Mouse (Mus musculus): Measurements from ENCODE around the gene Bcas1. TPM values are rescaled to one million over a fixed set of nuclear protein-coding genes. Genes with fewer than 3 reads are reported as not detected.

Gene Bcas1
- polyA plus RNA-seq, 1 experiment from 2014 or later = 1.1 TPM

DNA sequence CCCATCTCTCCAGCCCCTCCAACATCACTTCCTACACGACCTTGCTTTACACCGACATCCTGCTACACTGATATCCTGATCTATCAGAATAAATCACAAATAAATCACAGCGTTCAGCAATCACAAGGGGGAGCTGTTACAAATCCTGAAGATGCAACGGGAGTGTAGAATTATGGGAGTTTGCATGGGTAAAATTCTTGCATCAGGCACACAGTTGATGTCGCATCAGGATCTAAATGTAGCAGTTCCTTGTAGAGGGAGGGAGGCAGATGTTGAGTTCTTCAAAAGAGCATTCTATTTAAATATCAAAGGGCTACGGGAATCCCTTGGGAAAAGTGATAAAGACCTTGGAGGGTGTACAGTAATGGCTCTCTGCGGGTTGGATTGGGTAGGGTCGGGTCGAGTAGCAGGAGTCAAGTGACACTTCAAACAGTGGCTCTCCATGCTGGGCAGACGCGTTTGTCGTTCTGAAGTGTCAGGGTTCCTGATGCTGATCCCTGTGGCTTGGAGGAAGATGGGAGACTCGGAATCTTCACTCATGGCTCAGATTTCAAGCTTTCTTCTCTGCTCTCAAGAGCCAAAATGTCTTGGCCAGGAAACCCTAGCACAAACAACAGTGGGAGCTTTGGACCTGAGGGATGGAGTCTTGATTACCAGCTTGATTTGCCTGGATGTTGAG, 16.0 kb downstream of the Bcas1 start:
- ATAC-seq (replicated peaks; ENCODE audit: insufficient number of reproducible peaks, low FRiP score, low TSS enrichment, low read depth) = no peak
- WGBS = 7% methylated on average over 13 of the region's 13 CpGs
- peak; percentile 55 for DNase-seq (ENCODE audit: low spot score)

DNA sequence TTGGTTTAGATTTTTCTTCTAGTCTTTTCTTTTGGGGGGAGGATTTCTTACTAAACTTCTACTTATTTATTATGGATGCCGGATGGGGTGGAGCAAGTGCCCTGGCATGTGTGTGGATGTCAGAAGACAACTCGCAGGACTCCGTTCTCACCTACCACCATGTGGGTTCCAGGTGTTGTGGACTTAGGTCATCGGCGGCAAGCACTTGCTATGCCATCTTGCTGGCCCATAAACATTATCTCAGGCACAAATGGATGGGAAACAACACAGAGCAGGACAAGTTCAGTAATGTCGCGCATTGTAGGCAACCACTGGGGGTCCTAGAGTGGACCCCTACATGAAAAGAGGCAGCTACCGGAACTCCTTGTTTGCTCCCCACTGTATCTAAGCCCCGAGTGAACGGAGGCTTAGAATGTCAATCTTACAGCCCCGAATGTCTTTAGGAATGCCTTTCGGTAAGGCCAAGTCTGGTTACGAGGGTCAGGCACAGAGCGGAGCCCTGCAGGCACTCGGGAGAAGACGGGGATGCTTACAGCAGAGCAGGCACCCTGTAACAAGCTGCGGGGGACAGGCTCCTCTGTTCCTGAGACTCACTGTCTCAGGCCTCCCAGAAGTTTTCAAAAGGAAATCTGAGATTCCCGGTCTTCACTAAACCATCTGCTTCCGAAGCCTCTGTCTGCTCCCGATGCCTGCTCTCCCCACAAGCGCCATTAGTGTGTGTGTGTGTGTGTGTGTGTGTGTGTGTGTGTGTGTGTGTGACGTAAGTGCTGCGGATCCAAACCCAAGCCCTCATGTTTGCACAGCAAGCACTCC, 16.8 kb downstream of the Bcas1 start:
- Histone ChIP-seq H3K27ac (replicated peaks; ENCODE audit: low read depth, low read length) (no peak overlapping the region), H3K4me2 (ENCODE audit: low read depth, low read length) (peak overlapping the region; percentile 45), H3K4me3 (ENCODE audit: low read depth, low read length) (peak overlapping the region; percentile 10), H3K36me3 (replicated peaks; ENCODE audit: control insufficient read depth, insufficient read depth, low read depth, low read length) (no peaks in the 10 kb centered on the region), H3K9me3 (replicated peaks; ENCODE audit: control insufficient read depth, low read length) (no peaks in the 10 kb centered on the region), H3K4me1 (ENCODE audit: control insufficient read depth, insufficient read depth, low read length) (peaks cover 3% of the 10 kb centered on the region; the same call in 1 of the 2 replicates), H3K27me3 (ENCODE audit: control insufficient read depth, insufficient read depth, low read length) (no peaks in the 10 kb centered on the region), H3K9ac (replicated peaks; ENCODE audit: low read length) (peak overlapping the region; percentile 28)
- WGBS = 20% methylated on average over 22 of the region's 23 CpGs
- peak; percentile 45 for DNase-seq (ENCODE audit: low spot score)
- no peak for ATAC-seq (replicated peaks; ENCODE audit: insufficient number of reproducible peaks, low FRiP score, low TSS enrichment, low read depth)

More for the DNA sequence above, 16.0 kb downstream of the Bcas1 start:
- peaks cover 3% of the 10 kb centered on the region; the same call in 1 of the 2 replicates for H3K4me1 ChIP-seq (ENCODE audit: control insufficient read depth, insufficient read depth, low read length)
- no peak overlapping the region for H3K27ac ChIP-seq (replicated peaks; ENCODE audit: low read depth, low read length)
- H3K27me3 ChIP-seq (ENCODE audit: control insufficient read depth, insufficient read depth, low read length) = no peaks in the 10 kb centered on the region
- H3K36me3 ChIP-seq (replicated peaks; ENCODE audit: control insufficient read depth, insufficient read depth, low read depth, low read length) = no peaks in the 10 kb centered on the region
- peak overlapping the region; percentile 10 for H3K4me3 ChIP-seq (ENCODE audit: low read depth, low read length)
- peak overlapping the region; percentile 45 for H3K4me2 ChIP-seq (ENCODE audit: low read depth, low read length)
- peak overlapping the region; percentile 28 for H3K9ac ChIP-seq (replicated peaks; ENCODE audit: low read length)
- no peaks in the 10 kb centered on the region for H3K9me3 ChIP-seq (replicated peaks; ENCODE audit: control insufficient read depth, low read length)

DNA sequence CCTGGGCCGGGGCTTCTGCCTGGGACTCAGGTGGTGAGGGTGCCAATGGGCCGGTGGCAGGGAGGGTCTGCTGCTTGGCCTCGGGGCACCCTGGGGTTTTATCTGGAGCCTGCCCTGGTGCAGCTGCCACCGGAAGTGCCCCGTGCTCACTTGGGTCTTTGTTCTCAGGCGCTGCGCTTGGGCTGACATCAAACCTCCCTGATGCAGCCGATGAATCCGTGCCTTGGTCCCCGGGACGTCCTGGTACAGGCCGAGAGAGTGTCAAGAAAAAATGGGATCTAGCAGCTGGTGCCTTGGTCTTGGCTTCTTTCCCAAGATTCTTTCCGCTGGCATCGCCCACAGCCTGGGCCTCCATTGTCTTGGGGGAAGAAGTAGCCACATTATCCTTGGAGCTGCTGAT, 21.2 kb downstream of the Bcas1 start:
- Histone ChIP-seq H3K27ac (replicated peaks; ENCODE audit: low read depth, low read length) (no peak overlapping the region), H3K9me3 (replicated peaks; ENCODE audit: control insufficient read depth, low read length) (no peaks in the 10 kb centered on the region), H3K36me3 (replicated peaks; ENCODE audit: control insufficient read depth, insufficient read depth, low read depth, low read length) (no peaks in the 10 kb centered on the region), H3K27me3 (ENCODE audit: control insufficient read depth, insufficient read depth, low read length) (no peaks in the 10 kb centered on the region), H3K9ac (replicated peaks; ENCODE audit: low read length) (no peak overlapping the region), H3K4me1 (ENCODE audit: control insufficient read depth, insufficient read depth, low read length) (0 out of 2 replicates have a peak, but pooled peaks cover 2% of the 10 kb centered on the region), H3K4me3 (ENCODE audit: low read depth, low read length) (no peak overlapping the region), H3K4me2 (ENCODE audit: low read depth, low read length) (no peak overlapping the region)
- ATAC-seq (replicated peaks; ENCODE audit: insufficient number of reproducible peaks, low FRiP score, low TSS enrichment, low read depth) (no peak), DNase-seq (ENCODE audit: low spot score) (no peak)
- 55% methylated on average over 14 of the region's 14 CpGs for WGBS

DNA sequence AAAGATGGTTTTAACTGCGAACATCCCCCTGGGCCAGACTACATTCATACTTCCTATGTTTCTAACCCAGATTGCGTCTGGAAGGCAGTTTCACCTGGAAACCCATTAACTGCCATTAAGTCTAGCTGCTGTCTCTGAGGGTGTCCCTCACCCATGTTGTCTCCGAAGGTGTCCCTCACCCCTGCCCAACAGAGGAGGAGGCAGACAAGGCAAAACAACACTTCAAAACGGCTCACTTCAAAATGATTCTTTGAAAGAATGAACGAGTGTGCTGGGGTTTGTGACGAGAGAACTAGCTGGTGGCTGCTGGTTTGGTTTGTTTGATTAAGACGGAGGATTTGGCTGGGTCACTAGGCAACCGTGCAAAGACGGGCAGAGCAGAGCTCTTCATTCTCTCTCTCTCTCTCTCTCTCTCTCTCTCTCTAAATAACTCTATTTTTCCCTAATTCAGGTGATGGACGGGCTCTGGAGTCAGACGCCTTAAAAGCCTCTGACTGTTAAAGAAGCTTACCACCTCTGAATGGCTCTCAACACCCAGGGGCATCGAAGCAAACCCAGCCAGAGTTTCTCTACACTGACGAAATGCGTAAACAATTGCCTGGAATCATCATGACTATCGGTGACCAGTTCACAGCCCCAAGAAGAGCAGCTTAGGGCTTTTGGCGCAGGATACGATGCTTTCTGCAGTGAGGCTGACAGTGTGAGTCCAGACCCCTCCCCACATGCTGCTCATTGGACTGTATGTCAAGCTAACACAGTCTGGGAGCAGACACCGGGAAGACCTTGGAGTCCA, 22.7 kb downstream of the Bcas1 start:
- Histone ChIP-seq H3K4me2 (ENCODE audit: low read depth, low read length) (no peak overlapping the region), H3K9ac (replicated peaks; ENCODE audit: low read length) (no peak overlapping the region), H3K27ac (replicated peaks; ENCODE audit: low read depth, low read length) (no peak overlapping the region), H3K4me1 (ENCODE audit: control insufficient read depth, insufficient read depth, low read length) (no peaks in the 10 kb centered on the region), H3K36me3 (replicated peaks; ENCODE audit: control insufficient read depth, insufficient read depth, low read depth, low read length) (no peaks in the 10 kb centered on the region), H3K9me3 (replicated peaks; ENCODE audit: control insufficient read depth, low read length) (no peaks in the 10 kb centered on the region), H3K27me3 (ENCODE audit: control insufficient read depth, insufficient read depth, low read length) (no peaks in the 10 kb centered on the region), H3K4me3 (ENCODE audit: low read depth, low read length) (no peak overlapping the region)
- DNase-seq (ENCODE audit: low spot score) (peak; percentile 27), ATAC-seq (replicated peaks; ENCODE audit: insufficient number of reproducible peaks, low FRiP score, low TSS enrichment, low read depth) (no peak)
- 30% methylated on average over 18 of the region's 18 CpGs for WGBS

DNA sequence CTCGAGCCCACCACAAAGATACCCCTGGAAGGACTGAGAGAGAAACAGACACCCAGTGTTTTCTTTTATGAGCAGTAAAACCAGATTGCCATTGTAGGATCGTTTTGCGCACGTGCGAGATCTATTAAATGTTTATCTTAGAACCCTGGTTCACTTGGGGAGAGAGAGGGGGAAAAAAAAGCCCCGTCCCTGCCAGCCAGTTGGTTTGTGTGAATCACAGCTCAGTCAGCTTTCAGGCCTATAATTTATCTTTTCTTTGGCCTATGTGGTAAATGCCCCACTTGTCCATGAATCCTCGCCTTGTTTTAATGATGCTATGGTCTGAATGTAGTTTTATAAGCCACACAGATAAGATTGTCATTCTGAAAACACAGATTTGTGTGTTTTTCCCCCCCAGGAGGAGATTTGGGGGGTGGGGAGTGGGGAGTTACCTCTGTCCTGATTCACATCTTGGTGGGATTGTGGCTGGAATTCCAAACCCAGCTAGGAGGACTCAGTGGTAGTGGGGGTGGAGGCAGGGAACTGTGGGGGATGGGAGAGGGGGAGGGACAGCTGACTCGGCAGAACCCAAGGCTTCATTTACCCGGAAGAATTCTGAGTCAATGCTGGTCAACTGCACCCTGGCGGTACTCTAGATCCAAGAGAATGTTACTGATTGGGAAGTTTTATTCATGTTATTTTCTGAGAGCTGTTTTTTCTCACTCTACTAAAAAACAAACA, 23.8 kb downstream of the Bcas1 start:
- WGBS = 40% methylated on average over 10 of the region's 10 CpGs
- Histone ChIP-seq H3K4me1 (ENCODE audit: control insufficient read depth, insufficient read depth, low read length) (no peaks in the 10 kb centered on the region), H3K4me2 (ENCODE audit: low read depth, low read length) (no peak overlapping the region), H3K27me3 (ENCODE audit: control insufficient read depth, insufficient read depth, low read length) (no peaks in the 10 kb centered on the region), H3K4me3 (ENCODE audit: low read depth, low read length) (no peak overlapping the region), H3K9me3 (replicated peaks; ENCODE audit: control insufficient read depth, low read length) (no peaks in the 10 kb centered on the region), H3K27ac (replicated peaks; ENCODE audit: low read depth, low read length) (no peak overlapping the region), H3K9ac (replicated peaks; ENCODE audit: low read length) (no peak overlapping the region), H3K36me3 (replicated peaks; ENCODE audit: control insufficient read depth, insufficient read depth, low read depth, low read length) (no peaks in the 10 kb centered on the region)
- ATAC-seq (replicated peaks; ENCODE audit: insufficient number of reproducible peaks, low FRiP score, low TSS enrichment, low read depth) = no peak
- DNase-seq (ENCODE audit: low spot score) = no peak

DNA sequence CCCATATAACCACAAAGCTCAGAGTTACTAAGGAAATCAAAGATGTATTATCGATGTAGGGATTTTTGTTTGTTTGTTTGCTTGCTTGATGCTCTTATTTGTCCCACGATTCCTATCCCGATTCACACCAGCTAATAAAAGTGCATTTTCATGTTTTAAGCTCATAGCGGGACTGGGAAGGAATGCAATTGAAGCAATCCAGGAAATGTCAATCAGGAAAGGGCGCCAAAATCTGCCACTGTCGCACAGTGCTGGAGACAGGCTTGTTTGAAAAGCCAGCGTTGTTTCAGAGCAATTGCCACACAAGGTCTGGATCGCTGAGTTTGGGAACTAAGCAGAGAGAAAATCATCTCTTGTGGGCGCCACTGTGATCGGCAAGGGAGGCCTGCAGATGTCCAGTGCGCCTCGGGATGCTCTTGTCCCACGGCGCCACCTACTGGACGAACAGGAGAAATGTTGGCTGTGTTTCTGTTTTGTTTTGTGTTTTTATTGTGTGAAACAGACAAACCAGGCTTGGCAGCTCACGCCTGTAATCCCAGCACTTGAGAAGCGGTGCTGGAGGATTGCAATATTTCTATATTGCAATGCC, 26.3 kb downstream of the Bcas1 start:
- peak overlapping the region; percentile 17; the same call in 1 of the 2 replicates for H3K4me3 ChIP-seq (ENCODE audit: low read depth, low read length)
- H3K27ac ChIP-seq (replicated peaks; ENCODE audit: low read depth, low read length) = no peak overlapping the region
- H3K4me2 ChIP-seq (ENCODE audit: low read depth, low read length) = peak overlapping the region; percentile 43
- 0 out of 2 replicates have a peak overlapping the region, but pooled peaks have one; percentile 20 for H3K9ac ChIP-seq (replicated peaks; ENCODE audit: low read length)
- H3K27me3 ChIP-seq (ENCODE audit: control insufficient read depth, insufficient read depth, low read length) = no peaks in the 10 kb centered on the region
- ATAC-seq (replicated peaks; ENCODE audit: insufficient number of reproducible peaks, low FRiP score, low TSS enrichment, low read depth) = peak; percentile 68; the same call in 1 of the 2 replicates
- no peaks in the 10 kb centered on the region for H3K4me1 ChIP-seq (ENCODE audit: control insufficient read depth, insufficient read depth, low read length)
- peak; percentile 87 for DNase-seq (ENCODE audit: low spot score)
- H3K36me3 ChIP-seq (replicated peaks; ENCODE audit: control insufficient read depth, insufficient read depth, low read depth, low read length) = no peaks in the 10 kb centered on the region
- under 1% methylated on average over 17 of the region's 17 CpGs for WGBS
- H3K9me3 ChIP-seq (replicated peaks; ENCODE audit: control insufficient read depth, low read length) = no peaks in the 10 kb centered on the region

DNA sequence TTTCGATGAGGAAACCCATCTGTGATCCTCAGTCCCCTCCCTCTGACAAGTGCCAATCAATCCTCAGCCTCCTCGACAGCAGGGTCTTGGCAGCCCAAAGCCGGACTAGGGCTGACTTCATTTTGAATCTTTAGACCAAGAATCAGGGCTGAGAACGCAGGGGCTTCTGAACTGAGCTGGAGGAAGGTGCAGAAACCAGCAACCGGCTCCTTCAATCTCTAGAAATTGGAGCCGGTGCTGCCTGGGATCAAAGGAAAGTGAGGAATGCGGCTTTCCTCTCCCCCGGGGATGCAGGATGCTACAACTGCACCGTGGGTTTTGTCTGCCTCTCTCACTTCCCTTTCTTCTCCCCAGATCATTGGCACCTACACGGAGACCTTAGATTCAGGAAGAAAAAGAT, 27.0 kb downstream of the Bcas1 start:
- Histone ChIP-seq H3K4me1 (ENCODE audit: control insufficient read depth, insufficient read depth, low read length) (no peaks in the 10 kb centered on the region), H3K4me2 (ENCODE audit: low read depth, low read length) (peak overlapping the region; percentile 34), H3K27ac (replicated peaks; ENCODE audit: low read depth, low read length) (no peak overlapping the region), H3K27me3 (ENCODE audit: control insufficient read depth, insufficient read depth, low read length) (no peaks in the 10 kb centered on the region), H3K9ac (replicated peaks; ENCODE audit: low read length) (peak overlapping the region; percentile 18; the same call in 1 of the 2 replicates), H3K9me3 (replicated peaks; ENCODE audit: control insufficient read depth, low read length) (no peaks in the 10 kb centered on the region), H3K4me3 (ENCODE audit: low read depth, low read length) (no peak overlapping the region), H3K36me3 (replicated peaks; ENCODE audit: control insufficient read depth, insufficient read depth, low read depth, low read length) (no peaks in the 10 kb centered on the region)
- ATAC-seq (replicated peaks; ENCODE audit: insufficient number of reproducible peaks, low FRiP score, low TSS enrichment, low read depth) (no peak), DNase-seq (ENCODE audit: low spot score) (peak; percentile 64)
- WGBS = under 1% methylated on average over 10 of the region's 10 CpGs

Measured in embryonic facial prominence, embryonic 11.5 days (tissue).